Mouse (Mus musculus): Measurements from ENCODE around the gene Kctd18.

- TF ChIP-seq CTCF (IDR thresholded peaks at IDR 0.05; ENCODE audit: extremely low read depth, insufficient read length, insufficient replicate concordance, low read depth, low read length), result no peak
- TF ChIP-seq POLR2A (IDR thresholded peaks at IDR 0.05; ENCODE audit: low read depth, low read length), result no peak
Measured at GRCm38 (mm10) chr1:58046721-58047290, 28.1 kb upstream of the Kctd18 start.

Measured in small intestine, adult 2 months (tissue).